Mouse (Mus musculus): ENCODE data around the gene Chrm5.

DNA sequence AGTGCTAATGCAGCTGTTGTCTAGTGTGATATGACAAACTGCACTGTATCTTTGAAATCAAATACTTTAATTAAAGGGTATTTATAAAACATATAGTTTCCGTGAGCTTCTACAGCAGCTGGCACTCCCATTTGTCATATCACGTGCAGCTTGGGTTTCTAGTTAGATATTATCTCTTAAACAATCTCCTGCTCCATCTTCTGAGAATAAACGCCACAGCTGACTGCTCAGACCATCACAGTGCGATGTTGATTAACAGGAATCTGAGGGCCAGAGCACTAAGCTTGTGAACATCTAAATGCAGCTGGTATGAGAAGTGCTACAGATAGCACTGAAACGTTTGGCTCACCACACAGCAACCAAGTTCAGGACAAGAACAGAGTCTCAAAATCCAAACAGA, 50.2 kb downstream of the Chrm5 start:
- TF ChIP-seq POLR2A (IDR thresholded peaks at IDR 0.05; ENCODE audit: extremely low read depth, insufficient read depth, low read length) (no peak), CTCF (IDR thresholded peaks at IDR 0.05; ENCODE audit: extremely low read depth, insufficient read depth, low read length) (no peak)

Data from cortical plate, adult 2 months (tissue).